Mouse (Mus musculus): Measurements from ENCODE around the gene Plcg2.

The Plcg2 gene

DNA sequence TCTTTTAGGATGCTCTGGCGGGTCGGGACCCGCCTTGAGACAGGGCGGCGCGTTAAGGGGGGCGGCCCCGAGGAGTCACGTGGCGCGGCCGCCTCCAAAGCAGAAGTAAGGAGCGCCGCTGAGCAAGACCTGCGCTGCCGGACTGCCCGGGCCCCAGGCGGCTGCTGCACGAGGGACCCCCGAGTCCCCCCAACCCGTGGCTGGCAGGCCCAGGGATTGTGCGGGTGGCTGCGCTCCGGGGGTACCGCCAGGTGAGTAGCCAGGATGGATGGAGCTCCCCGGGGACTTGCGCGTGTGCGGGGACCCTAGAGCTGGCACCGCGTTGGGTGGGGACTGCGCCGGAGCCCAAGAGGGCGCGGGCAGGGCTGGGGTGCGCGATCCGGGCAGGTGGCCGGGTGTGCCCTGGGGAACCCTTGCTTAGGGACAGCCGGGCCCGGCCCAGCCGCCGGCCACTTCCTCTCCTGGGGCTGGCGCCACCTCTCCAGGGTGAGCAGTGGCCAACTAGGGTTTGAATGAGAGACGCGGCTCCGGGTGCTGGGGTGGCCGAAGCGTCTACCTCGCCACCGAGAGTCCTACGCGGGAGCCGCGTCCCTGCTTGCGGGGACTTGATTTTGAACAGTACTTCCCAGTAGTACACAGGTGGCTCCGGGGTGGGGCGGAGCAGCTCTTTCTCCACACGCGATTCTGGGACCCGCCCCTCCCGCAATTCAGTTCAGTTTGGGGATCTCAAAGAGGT, at the start of gene Plcg2:
Plcg2 (plus strand) TSS at position 113 of the 736 bp plus-strand sequence.
- DNase-seq (ENCODE audit: low spot score in 2 of 2) = no peak

DNA sequence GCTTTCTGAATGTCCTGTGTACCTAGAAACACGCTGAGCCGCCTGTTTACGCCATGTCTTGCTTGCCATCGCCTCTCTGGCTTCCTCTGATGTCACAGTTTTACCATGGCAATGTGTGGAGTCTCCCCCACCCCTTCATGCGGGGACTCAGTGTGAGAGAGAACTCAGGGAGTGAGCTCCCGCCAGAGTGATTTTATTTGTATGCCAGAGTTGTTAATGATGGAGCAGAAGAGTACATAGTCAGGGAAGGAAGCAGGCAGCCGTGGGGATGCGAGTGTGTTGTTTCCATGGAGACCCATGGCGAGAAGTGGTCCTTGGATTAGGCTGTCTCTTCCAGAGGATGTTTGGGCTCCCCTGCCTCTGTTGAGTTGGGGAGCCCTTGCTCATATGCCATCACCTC, 47.0 kb upstream of the Plcg2 start:
- no peak for DNase-seq (ENCODE audit: low spot score in 2 of 2)

DNA sequence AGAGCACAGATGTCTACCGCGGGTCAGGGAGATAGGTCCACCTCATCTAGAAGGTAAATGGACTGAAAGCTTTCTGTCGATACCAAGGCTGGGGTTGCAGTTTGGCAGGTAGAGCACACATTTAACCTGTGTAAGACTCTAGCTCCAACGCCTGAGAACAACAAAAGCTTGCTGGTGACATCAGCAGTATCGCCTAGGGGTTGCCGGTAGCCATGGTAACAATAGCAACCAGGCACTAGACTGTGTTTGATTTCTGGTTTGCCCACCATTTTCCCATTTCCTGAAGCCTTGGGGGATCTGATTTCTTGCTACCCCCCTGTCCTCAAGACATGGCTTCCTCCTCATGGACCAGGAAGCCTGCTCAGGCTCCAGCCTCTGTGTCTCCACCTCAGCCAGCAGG, 44.1 kb upstream of the Plcg2 start:
- DNase-seq (ENCODE audit: low spot score in 2 of 2) = no peak

DNA sequence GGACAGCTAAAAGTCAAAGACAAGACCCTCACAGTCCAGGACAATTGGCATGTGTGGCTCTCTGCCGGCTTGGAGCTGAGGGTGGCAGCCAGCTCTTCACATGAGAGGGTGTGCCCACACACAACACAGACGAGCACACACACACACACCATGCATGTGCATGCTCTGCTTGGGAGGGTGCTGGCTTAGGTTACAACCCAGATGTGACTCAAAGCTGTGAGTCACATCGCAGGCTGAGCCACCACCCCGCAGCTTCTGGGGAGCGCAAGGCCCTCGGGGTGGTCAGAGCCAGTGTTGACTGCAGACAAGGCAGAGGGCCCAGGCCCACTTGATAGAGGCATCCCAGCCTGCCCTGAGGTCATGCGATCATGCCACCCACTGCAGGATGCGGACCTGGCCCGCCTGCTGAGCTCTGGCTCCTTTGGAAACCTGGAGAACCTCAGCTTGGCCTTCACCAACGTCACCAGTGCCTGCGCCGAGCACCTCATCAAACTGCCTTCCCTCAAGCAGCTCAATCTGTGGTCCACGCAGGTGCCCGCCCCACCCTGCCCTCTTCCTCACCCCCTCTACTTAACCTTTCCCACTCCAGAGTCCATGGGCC, 43.5 kb upstream of the Plcg2 start:
- no peak for DNase-seq (ENCODE audit: low spot score in 2 of 2)

DNA sequence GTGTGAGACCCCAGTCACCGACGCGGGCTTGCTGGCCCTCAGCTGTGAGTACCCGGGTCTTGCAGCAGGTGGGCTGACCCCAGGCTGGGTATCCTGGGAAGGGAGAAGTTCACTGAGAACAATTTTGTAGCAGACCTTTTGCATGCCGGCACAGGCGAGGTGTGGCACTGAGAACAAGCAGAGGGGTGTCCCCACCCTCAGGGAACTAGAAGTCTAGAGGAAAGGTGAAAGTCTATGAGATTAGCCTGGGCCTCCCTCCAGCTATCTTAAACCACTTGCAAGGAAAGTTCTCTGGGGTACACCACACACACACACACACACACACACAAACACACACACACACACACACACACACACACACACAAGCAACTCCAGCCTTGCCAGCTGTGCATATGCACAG, 42.4 kb upstream of the Plcg2 start:
- DNase-seq (ENCODE audit: low spot score in 2 of 2) = no peak

DNA sequence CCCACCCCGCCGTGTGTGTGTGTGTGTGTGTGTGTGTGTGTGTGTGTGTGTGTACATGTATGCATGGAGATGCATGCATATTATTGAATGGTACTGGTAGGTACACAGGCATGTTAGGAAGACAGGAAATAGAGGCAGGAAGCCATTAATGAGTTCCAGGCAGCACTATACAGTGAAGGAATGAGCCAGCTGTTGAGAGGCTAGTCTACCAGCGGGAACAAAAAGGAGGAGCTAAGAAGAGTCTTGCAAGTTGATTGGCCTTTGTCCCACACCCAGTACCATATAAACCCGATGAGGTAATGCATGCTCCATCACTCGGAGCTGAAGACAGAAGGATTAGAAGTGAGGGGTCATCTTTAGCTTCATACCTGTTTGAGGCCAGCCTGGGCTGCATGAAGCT, 39.7 kb upstream of the Plcg2 start:
- no peak for DNase-seq (ENCODE audit: low spot score in 2 of 2)

DNA sequence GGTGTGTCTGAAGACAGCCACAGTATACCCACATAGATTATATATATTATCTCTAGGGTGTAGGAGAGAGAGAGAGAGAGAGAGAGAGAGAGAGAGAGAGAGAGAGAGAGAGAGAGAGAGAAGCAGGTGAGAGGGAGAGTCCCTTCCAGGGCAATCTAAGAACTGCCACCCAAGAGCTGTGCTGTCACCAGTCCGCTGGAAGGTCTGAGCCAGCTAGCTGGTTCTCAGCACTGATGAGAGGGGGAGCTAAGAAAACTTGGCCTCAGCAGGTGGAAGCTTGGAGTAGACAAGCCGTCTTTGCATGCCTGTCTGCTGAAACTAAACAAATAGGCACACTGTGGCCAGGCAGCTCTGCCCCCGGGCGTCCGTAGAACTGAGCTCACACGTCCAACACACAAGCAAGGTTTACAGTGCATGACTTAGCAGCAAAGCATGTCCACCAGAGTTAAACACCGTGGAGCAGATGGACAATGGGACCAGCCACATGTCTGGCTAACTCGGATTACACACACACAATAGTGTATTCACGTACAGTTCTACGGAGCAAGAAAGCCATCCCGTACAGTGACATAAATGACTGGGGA, 35.3 kb upstream of the Plcg2 start:
- DNase-seq (ENCODE audit: low spot score in 2 of 2) = no peak

DNA sequence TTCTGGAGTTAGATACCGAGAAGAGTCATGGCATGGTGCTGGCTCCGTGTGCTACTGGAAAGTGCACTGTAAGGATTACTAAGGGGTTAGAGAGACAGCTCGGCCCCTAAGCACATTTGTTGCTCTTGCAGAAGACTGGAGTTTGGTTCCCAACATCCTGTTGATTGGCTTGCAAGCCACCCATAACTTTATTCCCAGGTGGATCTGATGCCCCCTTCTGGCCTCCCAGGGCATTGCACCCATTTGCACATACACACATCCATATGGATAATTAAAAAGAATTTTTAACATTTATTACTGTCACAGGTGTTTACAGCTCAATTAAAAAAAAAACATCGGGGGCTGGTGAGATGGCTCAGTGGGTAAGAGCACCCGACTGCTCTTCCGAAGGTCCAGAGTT, 33.6 kb upstream of the Plcg2 start:
- peak in 1 of 2 experiments; percentile 34 for DNase-seq (ENCODE audit: low spot score in 2 of 2)

DNA sequence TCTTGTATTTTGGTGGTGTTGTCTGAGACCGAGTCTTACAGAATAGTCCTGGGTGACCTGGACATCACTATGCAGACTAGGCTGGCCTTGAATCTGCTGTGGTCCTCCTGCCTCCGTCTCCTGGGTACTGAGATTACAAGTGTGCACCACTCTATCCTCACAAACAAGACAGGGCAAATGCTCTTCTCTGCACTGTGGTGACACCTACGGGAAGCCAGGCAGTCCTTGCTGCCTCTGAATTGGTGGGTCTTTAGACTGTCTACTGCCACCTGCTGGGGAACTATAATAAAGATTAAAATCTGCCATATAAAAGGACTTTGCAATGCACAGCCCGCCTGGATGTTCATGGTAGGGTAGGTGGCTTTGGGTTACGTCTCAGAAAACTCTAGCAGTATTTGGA, 32.8 kb upstream of the Plcg2 start:
- peak in 1 of 2 experiments; percentile 52 for DNase-seq (ENCODE audit: low spot score in 2 of 2)

DNA sequence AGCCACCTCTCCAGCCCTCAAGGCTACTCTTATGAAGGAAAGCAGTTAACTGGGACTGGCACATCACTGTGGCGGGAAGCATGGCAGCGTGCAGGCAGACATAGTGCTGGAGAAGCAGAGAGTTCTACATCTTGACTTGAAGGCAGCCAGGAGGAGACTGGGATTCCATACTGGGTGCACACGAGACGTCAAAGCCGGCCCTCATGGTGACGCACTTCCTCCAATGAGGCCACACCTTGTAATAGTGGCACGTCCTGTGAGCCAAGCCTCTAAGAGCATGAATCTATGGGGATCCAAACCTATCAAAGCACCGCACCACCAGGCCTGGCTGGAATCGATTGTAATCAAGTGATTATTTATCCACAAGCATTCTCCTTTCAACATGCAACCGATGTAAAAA, 30.6 kb upstream of the Plcg2 start:
- DNase-seq (ENCODE audit: low spot score in 2 of 2) = no peak

DNA sequence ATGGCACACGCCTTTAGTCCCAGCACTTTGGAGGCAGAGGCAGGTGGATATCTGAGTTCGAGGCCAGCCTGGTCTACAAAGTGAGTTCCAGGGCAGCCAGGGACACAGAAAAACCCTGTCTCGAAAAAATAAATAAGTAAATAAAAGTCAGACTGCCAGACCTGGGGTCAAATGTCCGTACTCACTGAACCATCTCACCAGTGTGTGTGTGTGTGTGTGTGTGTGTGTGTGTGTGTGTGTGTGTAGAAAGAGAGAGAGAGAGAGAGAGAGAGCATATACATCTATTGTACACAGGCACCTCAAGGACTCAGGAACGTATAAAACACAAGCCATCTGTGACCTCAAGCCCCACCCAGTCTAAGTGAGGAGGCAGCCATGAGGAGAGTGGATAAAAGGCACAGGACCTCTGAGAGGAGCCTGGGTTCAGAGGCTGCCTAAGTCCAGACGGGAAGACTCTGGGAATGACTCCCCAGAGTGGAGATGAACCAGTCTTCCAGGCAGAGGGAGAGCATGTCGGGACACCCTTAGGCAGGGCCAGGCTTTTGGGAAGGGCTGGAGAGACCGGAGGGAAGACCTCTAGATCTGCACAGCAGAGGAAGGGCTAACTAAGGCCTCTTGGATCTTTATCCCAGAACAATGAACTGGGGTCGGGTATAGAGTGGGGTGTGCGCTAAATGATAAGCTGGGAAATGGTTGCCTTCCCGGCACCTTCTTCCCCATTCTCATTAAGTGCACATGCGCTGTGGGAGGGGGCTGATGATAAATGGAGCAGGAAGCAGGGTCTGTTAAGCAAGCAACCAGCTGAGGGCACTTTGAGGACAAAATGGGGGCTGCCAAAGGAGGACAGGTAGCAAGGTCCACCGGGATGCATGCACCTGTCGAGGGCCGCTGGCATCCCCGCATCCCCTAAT, 28.4 kb upstream of the Plcg2 start:
- DNase-seq (ENCODE audit: low spot score in 2 of 2) = no peak

DNA sequence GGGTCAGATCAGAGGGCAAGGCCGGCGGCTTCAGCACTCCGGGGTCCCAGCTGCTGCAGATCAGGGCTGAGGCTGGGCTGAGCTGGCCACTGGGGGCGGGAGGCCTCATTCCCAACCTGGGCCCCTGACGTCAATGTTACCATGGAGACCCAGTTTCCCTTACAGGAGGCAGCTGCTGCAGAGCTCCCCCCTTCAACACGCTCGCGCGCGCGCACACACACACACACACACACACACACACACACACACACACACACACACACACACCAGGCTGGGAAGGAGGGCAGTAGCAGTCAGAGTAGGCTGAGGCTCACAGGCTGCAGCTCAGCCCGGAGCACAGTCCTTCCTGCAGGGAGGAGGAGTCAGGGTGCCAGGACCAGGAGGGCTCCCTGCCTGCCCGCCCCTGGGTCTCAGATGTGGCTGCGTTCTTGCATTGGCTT, 27.7 kb upstream of the Plcg2 start:
- DNase-seq (ENCODE audit: low spot score in 2 of 2) = peak; percentile 50 to 78

DNA sequence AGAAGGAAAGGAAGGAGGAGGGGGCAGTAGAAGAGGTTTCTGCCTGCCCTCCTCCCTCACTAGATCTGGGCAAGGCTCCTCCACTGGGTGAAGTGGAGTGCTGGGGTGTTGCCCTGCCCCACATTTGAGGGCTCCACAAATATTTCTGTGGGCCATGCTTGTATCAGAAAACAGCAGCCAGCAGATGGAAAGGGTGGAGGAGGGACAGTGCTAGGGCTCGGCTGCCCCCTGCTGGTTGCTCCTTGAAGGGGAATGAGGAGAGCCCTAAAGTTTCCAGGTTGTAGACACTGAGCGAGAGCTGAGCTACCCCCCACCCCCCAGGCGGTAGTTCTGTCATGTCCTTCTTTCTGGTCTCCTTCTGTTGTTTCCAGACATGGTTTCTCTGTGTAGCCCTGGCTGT, 26.9 kb upstream of the Plcg2 start:
- peak; percentile 59 to 78 for DNase-seq (ENCODE audit: low spot score in 2 of 2)

DNA sequence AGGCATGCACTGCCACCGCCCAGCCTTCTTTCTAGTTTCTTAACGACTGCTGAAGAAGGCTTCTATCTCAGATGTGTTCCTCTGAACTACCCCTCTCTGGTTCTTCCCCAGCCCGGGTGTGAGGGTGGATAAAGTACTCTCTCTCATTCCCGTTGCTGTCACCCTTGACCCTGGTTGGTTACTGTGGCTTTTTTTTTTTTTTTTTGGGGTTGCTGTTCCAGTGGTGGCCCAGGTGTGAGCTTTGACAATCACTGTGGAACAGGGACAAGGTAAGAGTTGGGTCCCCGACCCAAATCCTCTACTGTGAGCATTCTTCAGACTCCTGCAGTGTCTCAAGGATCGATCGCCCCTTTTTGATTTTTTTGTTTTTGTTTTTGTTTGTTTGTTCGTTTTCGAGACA, 26.4 kb upstream of the Plcg2 start:
- DNase-seq (ENCODE audit: low spot score in 2 of 2) = no peak

DNA sequence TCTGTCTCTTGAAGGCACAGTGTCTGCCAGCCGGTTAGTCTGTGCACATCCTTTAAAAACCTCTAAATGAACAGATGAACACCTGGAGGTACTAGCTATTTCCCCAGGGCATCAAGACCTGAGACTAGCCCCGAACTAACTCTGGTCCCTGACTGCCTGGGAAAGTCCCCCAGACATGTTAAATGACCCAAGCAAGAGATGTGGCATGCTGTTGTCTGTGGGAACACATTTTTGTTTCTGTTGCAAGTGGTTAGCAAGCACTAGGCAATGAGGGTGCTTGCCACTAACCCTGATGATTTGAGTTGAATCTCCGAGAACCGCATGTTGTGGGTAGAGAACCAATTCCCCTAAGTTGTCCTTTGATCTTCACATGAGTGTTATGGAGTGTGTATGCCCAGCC, 25.8 kb upstream of the Plcg2 start:
- DNase-seq (ENCODE audit: low spot score in 2 of 2) = no peak

DNA sequence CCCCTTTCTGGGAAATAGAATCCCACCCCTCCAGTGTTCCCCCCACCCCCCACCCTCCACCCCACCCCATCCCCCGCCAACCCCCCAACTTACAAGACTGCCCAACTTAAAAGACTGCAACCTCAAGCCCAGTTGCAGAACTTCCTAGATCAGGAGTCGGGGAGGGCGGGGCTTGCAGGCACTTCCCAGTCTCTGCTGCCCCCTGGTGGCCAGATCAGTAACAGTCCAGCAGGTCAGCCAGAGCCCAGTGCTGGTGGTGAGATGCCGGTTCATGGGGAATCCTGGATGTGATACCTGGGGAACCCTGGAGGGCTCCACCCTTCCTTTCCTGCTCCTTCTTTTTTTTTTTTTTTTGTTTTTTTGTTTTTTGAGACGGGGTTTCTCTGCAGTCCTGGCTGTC, 23.1 kb upstream of the Plcg2 start:
- DNase-seq (ENCODE audit: low spot score in 2 of 2) = peak; percentile 96 to 97

DNA sequence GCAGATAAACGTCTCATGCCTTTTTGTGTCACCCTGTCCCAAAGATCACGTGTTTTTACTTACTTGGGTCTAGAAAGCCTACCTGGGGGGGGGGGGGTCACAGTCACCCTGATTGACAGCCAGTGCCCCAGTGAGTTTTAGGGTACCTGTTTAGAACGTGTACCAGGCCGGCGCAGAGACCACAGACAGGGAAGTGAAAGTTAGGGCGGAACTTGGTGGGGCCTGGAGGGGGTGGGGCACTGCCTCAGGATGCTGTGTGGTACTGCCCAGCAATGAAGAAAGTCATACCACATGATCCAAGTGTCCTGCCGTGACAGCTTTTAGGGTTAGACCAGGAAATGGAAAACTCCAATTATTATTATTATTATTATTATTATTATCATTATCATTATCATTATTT, 22.3 kb upstream of the Plcg2 start:
- DNase-seq (ENCODE audit: low spot score in 2 of 2) = no peak

DNA sequence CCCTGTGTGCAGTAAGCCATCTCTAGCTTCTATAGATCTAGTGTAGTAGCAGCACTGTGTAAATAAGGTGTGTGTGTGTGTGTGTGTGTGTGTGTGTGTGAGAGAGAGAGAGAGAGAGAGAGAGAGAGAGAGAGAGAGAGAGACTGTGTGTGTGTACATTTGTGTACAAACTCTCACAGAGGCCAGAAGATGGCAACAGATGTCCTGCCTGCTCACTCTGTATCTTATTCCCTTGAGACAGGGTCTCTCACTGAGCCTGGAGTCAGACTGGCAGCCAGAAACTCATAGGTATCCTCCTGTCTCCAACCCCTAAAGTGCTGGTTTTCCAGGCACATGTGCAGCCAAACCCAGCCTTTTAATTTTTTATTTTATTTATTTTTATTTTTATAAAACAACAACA, 20.0 kb upstream of the Plcg2 start:
- no peak for DNase-seq (ENCODE audit: low spot score in 2 of 2)

DNA sequence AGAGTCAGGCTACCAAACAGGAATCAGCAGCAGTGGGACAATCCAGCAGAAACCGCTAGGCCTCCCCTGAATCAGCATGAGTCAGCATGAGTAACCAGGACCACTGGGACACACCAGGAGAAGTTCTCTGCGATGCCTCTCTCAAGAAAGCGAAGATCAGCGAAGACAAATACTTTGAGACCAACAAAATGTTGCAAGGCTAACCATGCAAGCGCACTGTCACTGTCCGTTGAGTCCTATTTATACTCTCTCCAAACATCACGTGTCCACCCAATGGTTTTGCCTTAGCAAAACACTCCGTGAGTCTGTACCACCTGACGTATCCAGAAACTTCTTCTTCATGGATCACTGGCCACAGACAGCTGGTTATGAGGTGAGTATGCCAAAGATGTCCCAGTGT, 18.1 kb upstream of the Plcg2 start:
- DNase-seq (ENCODE audit: low spot score in 2 of 2) = no peak

DNA sequence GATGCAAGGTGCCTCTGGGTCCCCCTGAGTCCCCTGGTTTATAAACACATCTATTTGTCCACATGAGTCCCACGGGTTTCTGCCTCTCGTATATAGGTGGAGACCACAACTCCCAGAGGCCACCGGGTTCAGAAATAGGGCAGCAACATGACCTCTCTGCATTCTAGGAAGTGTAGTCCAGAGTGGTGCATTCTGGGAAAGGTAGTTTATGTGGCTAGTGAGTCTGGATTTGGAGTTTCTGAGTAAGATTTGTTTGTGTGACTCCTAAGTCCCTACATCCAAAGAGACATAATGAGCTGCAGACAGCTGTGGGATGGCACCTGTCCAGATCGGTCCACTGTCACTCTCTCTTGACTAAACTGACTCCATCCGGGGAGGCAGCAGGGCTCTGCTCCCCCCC, 17.6 kb upstream of the Plcg2 start:
- DNase-seq (ENCODE audit: low spot score in 2 of 2) = no peak

DNA sequence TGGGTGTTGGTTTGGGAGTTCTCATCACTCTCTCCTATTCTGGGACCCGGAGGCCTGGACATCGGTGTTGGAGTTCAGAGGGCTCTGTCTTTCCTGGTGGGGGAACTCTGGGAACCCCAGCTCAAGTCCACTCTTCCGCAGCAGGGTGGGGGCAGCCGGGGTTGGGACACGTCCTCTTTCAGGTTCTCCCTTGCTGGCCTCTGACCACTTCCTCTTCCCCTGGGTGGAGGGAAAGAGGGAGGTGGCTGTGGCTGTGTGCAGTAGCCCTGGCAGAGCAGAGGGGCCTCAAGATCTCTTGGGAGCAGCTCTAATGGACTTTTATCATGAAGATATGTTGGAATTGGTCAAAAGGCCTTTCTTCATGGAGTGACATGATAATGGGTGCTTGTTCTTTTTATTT, 16.3 kb upstream of the Plcg2 start:
- DNase-seq (ENCODE audit: low spot score in 2 of 2) = no peak

DNA sequence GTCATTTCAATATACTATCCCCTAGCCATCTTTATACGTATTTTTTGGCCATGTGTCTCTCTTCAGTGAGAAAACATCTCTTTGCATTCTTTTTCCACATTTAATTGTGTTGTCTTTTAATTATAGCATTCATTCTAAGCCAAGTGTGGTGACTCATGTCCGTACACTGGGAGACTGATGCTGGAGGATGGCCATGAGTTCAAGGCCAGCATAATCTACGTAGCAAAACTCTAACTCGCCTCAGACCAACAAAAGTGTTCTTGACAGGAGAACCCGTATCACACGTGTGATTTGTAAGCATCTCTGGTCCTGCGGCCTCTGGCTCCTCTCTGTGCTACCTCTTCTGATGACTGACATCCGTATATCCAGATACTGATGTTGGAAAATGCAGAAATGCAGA, 13.4 kb upstream of the Plcg2 start:
- no peak for DNase-seq (ENCODE audit: low spot score in 2 of 2)
